Mouse (Mus musculus): ENCODE results near the gene Tiam1.

Tiam1 gene

DNA sequence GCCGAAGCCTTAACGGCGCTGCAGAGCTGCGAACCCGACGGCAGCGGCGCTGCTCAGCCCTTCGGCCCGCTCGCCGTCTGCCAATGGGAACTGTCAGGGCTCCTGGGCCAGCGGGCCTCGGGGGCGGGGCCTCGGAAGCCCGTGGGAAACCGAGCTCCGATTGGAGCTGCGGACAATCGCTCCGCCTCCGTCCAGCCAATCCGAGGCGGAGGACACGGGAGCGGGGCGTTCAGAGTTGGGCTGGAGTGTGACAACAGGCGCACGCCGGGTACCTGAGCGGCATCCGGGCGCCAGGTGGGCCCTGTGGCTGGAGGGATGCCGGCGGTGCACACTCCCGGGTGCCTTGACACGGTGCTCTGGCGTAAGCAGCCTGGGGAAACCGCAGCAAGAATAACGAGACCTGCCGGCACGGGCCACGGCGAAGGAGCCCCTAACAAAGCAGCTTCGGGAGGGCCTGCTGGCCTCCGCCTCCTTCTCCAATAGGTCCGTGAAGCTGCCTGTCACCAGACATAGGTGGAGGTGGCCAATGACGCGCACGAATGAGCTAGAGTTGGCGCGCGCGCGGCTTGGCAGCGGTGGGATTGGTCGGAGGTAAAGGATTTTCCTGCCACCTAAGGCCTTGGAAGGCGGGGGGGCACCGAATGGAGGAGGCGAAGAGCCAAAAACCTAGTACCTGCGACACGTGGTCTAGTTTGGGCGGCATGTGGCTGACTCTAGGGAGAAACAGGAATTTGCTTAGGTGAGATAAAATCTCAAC, at the start of gene Tiam1:
Gene Tiam1, minus strand, starts transcription at position 10 of the 757 bp plus-strand sequence.
- peak; percentile 97 for DNase-seq

DNA sequence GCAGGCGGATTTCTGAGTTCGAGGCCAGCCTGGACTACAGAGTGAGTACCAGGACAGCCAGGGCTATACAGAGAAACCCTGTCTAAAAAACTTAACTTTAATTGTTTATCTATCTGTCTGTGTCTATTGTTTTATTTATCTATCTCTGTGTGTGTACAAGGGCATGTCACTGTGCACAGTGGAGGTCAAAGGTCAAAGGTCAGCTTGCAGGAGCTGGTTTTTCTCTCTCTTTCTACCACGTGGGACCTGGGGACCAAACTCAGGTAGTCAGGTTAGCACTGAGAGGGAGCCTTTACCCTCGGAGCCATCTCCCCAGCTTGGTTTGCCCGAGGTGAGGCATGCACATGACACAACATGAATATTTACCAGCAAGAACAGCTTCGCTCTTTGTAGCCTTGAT, 47.7 kb upstream of the Tiam1 start:
- DNase-seq = no peak

DNA sequence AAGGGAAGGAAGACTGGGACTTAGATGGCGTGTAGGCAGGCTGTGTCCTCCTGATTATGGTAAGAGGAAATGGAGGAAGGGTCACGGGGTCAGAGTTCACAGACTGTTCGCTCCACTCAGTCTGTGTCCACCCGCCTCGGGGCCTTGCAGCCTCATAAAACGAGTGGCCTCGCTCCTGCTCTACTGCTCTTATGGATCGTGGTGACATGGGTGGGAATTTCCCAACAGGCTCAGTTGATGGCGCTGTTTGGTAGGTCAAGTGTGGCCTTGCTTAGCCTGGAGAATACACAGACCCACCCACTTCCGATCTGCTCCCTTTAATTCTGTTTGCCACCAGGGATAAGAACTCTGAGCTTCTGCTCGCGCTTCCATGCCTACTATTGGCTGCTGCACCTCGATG, 43.9 kb upstream of the Tiam1 start:
- no peak for DNase-seq

DNA sequence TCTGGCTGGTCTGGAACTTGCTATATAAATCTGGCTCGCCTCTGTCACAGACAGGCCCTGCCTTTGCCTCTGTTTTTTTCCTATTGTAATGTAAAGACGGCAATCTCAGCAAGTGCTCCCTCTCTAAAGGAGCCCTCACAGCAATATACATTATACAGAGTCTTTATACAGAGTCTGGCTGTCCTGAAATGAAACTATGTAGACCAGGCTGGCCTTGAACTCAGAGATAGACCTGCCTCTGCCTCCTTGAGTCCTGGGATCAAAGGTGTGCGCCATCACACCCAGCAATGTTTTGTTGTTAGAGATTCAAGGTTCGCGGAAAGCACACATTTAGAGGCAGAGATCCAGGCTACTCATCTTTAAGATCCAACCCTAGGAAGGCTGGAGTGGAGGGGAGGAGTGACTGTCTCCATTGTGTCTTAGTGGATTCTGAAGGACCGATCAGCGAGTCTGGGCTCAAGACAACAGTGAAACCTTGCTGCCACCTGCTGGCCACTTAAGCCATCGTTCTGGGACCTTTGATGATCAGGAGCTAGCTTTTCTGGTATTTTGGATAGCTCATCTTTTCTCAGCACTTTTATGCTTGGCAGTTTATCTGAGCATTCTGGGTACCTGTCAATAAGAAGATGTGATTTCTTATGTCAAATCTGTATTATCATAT, 42.5 kb upstream of the Tiam1 start:
- peak; percentile 75 for DNase-seq

DNA sequence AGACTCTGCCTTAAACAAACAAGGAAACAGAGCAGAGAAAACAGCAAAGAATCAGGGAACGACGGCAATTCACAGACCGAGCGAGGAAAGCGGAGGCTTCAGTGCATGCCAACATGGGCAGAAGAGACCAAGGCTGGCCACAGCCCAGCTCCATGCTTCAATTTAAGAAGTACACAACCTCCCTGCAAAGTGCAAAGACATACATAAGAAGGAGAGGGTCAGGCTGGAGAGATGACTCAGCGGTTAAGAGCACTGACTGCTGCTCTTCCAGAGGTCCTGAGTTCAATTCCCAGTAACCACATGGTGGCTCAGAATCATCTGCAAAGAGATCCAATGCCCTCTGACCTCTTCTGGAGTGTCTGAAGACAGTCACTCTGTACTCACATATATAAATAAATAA, 40.6 kb upstream of the Tiam1 start:
- no peak for DNase-seq

DNA sequence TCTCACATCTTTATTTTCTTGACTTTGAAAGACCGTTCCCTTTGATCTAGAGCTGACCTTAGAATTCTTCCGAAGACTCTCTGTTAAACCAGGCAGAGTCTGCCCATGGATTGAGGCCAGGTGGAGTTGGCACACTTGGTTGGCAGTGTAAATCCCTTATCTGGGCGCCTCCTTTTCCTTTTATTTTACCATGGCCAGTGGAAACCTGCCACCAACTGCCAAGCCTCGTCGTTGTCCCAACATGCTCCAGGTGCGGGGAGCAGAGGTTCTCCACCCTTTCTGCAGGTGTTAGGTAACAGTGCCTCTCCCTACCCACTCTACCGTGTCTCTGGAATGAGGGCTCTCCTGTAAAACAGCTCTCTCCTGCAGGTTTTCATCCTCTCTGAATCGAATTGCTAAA, 38.1 kb upstream of the Tiam1 start:
- no peak for DNase-seq

DNA sequence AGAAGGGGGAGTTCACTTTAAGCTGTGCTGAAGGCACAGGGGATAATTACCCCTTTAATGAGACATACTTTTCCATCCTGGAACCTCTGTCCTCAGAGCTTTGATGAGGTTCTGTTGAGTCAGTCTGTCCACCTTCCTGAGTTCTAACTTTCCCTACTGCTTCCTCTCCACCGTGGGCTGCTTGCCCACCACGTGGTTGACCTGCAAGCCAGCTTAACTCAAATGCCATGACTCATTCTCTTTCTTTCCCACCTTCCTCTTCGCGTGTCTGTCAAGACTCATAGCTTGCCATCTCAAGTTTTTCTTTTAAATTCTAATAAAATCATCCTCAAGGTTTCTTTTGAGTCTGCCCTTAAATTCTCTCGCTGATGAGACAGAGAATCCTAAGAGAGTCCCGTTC, 37.4 kb upstream of the Tiam1 start:
- no peak for DNase-seq

DNA sequence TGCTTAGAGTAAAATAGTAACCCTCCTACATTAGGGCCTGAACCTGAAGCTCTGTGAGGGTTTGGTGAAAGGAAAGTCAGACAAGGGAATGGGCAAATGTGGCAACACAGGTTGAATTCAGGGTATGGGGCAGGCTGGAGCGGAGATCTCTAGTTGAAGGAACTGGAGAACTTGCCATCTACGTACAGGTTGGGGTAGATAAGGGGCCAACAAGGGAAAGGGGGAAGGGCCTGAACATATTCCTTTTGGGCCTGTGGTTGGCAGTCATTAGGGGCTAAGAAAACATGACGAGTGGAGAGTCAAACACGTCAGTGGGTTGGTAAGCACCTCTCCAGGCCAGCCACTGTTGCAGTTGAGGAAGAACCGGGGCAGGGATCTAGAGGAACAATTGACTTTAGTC, 36.3 kb upstream of the Tiam1 start:
- DNase-seq = no peak

DNA sequence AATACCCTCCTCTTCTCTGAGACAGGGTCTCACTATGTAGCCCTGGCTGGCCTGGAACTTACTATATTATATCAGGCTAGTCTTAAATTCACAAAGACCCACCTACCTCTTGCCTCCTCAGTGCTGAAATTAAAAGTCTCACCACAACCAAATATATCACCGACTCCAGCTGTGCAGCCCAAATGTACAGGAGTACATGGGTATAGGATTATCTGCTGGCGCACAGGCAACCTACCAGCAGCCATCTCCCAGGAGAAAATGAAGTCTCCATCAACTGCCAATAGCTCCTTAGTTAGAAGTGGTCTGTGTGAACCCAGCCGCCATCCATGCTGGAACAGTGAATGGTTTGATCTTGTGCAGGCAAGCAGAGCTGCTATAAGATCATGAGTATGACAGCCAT, 34.8 kb upstream of the Tiam1 start:
- DNase-seq = no peak

DNA sequence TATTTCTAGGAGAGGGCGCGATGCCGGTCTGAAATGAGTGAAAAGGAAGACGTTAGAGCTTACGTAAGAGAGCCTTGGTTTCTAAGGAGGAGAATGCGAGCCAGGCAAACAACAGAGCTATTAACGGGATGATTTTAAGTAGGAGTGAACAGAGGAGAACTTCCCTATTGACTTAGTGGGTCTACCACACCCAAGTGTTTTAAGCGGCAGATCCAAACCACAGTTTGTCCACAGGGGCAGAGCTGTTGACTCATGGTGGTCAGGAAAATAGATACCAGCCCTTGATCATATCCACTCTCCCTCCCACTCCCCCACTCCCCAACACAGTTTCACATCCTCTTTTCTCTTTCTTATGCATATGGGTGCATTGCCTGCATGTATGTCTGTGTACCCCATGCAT, 33.9 kb upstream of the Tiam1 start:
- DNase-seq = no peak

DNA sequence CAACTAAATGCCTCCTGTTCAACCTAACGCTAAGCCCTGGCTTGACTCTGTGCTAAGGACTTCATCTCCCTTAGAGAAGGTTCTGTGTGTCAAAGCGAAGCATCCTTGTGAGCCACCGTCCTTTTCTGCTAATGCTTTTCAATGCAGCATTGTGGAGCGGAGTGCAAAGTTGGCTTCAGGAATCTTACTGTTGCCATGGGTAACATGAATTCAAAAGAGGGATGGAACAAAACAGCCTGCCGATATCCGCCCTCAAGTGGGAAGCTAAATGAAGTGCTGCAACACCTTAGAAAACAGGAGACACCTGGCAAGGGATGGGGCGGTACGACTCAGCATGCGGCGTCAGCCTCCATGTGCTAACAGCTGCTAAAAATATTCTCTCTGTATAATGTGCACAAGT, 32.9 kb upstream of the Tiam1 start:
- DNase-seq = no peak

DNA sequence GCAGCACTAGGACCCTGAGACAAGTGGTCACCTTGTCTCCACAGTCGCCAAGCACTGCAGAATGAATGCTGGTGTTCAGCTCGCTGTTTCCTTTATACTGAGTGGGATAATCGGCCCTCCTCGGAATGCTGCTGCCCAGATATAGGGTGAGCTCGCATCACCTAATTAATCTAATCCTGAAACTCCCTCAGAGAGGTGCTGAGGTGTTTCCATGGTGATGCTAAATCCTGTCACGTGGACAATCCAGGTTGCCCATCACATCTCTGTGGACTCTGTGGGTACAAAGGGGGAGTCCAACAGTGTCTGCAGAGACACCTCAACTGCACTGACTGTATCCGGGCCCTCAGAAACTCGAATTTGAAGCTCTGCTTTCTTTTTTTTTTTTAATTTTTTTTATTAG, 27.8 kb upstream of the Tiam1 start:
- no peak for DNase-seq

DNA sequence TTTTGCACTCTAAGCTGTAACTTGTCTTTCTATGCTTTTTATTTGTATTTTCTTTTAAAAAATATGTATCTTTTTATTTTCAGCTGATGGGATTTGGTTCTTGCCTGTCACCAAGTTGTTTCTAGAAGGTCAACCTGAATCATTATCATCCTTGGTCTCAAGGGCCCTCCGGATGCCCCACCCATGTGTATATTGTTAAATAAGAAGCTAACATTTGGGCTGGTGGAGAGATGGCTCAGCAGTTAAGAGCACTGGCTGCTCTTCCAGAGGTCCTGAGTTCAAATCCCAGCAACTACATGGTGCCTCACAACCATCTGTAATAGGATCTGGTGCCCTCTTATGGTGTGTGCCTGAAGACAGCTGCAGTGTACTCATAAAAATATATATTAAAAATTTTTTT, 27.1 kb upstream of the Tiam1 start:
- no peak for DNase-seq

DNA sequence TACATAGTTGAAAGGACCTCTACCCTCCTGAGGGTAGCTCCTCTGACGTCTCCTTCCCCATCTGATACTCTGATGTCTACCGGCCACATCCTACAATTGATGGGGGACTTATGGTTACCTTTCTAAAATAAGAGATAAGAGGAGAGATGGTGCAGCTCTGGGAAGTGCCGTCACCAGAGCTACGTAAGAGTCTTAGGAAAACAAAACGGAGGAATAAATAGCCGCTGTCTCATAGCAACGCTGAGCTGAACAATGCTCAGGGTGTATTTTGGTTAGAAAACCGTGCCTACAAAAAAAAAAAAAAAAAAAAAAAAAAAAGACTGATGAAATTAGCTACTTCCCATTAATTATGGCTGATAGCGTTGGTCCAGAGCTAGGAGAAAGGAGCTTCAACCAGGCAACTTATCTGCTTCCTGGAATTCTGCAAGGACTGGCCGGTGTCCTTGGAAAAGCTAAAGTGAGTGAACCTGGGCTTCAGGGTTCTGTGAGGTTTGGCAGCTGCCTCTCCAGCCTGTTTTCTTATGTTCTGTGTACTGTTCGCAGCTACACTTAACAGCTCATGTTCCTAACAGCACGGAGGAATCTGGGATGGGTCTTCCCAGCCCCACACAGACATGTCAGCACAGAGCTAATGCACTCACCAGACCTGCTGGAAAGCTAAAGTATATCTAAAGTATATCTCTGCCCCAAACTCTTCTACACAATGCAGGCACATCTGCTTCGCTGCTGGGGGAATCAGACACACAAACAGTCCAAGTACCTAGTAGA, 26.5 kb upstream of the Tiam1 start:
- DNase-seq = no peak

DNA sequence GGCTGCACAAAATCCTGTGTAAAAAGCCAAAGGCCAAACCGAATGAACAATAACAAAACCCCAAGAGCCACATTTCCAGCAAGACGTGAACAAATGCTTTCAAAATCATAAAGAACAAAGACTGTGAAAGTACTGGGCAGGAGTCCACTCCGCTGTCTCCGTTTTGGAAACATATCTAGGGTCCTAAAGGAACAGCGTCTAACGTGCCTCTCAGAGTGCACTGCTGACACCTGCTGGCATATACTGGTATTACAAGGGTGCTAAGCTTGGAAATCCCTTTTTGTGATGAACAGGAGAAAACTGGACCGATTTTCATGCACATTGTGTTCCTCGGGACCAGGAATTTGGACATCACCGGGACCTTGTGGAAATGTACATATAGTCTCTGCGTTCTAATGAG, 24.1 kb upstream of the Tiam1 start:
- DNase-seq = peak; percentile 78

DNA sequence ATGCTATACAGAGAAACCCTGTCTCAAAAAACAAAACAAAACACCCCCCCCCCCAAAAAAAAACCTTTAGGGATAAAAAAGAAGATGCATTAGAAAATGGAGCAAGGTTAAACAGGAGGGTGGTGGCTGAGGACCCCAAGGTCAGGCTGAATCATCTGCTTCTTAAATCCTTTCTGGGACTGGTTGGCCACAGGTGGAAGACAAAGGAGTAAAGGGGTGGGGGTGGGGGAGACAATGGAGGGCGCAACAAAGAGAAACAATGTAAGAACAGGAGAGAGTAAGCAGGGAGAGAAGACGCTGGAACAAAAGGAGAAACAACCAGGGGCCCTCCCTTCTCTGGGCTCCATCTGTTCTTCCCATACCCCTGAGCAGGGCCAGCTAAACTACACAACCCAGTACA, 21.9 kb upstream of the Tiam1 start:
- DNase-seq = no peak

DNA sequence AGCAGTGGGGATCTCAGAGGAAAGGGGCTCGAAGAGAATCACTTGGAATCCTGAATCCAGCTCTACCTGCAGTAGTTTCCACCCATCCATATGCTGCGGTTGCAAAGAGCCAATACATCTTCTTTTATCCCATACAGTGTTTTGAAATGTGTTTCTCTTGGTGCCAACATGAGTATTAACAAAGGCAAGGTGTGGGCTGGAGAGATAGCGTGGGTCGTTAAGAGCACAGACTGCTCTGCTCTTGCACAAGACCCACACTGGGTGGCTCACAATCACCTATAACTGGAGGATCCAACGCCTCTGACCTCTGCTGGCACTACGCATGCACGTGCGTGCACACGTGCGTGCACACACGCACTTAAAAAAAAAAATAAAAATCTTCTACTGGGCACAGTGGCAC, 21.4 kb upstream of the Tiam1 start:
- no peak for DNase-seq

DNA sequence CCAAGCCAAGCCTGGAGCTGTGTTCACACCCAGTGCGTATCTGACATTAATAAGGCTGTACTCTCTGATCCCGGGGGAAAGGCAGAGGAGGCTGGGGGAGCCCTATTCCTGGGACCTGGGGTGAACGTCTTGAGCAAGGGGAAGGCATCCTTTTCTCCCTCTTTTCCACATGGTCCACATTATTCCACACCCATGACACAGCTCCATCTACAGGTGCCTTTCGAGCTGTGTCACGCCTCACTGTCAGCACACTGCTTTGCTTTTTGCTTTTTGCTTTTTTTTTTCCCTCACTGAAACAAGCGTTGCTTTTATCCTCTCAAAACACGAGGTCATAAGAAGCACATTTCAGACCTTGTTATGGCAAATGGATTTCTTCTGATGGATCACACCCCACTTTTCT, 11.5 kb upstream of the Tiam1 start:
- no peak for DNase-seq

DNA sequence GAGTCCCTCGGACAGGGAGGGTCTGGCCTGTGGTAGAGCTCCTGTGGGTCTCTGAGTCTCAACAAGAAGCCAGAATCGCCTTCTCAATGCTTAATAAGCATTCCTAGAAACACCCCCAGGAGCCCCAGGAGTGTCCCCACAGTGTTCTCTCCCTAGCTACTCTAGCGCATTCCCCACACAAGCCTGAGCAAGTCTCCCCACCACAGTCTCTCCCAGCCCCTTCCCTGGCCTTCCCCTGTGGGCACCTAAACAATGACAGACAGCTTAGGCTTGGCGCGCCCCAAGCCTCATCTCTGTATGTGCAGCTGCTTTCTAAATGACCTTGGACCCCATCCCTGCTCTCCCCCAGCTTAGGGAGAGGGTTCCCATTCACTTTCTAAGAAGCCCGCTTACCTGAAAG, 7.3 kb upstream of the Tiam1 start:
- DNase-seq = no peak

DNA sequence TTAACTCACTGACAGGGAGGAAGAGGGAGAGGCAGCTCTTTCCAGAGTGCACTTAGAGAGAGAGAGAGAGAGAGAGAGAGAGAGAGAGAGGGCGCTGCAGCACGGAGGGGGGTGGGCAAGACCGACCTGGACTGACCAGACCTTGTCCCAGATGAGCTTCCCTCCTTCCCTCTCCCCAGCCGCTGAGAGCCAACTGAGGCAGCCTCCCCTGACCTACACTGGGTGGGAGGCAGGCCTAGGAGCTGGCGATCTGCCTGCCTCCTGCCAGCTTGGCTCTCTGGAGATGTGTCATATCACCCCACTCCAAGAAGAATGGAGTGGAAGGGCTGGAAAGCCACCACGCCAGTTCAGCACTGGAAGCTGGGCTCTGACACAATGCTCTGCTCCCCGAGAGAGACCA, 6.6 kb upstream of the Tiam1 start:
- no peak for DNase-seq

DNA sequence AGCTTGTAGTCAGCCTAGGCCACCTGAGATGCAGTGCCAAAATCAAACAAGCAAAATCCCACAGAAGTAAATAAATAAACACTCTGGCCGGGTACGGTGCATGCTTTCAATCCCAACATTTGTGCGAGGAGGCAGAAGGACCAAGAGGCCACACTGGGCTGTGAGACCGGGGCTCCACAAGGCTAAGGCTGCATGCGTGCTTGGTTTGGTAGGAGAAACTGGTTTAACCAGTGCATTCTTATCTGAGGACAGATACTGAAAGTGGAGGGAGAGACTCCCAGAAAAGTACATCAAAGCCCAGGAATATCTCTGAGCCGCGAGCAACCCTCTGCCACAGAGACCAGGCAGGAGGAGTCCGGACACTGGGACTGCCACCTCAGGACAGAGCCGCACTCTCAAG, 5.8 kb upstream of the Tiam1 start:
- no peak for DNase-seq

DNA sequence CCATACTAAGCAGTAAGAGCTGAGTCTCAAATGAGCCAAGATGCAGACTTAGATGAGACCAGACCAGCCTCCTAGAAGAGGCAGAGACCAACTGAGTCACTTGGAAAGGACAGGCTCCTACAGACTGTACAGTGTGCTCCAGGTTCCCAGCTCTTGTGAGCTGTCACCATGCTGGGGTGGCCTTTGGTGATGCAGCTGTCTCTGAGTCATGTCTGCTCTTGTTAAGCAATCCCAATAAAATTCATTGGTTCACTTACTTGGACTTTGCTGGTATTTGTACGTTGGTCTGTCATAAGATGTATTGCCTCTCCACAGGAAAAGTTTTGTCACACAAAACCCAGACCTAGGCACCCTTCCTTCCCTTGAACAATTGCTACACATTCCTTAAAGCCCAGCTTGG, 1.7 kb upstream of the Tiam1 start:
- DNase-seq = no peak

DNA sequence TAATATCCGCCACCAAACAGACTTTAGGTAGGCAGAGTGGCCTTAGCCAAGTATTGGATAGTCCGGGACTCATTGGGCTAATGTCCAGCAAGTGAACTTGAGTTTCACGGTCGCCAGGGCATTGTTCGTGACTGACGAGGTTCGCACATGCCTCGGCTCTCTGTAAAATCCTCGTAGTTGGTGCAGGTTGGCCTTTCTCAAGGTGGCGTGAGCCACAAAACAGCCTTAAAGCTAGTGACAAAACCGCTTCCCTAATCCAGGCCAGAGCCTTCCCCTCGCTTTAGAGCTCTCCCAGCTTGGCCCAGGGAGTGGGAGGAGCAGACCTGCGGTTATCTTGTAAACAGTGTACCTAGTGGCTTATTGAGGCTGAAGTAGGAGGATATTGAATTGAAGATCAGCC, 972 bp upstream of the Tiam1 start:
- DNase-seq = no peak

DNA sequence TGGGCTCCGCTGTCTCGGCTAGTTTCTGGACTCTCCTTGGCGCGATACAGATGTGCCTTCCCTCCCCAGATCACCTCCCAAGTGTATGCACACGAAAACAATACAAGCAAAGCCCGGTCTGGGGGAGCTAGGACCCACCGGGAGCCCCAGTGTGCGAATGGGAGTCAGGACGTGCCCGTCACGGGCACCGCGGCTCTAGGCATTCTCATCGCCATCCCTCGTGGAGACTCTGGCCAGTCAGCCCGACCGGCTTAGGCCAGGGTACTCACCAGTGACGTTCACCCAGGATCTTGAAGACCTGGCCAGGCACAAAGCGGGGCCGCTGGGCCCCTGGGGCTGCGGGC, 181 bp downstream of the Tiam1 start:
- DNase-seq = no peak
